Mouse (Mus musculus): ENCODE data around the gene Lcn12. TPM values are rescaled to one million over a fixed set of nuclear protein-coding genes. Genes with fewer than 3 reads are reported as not detected.

Lcn12 gene
- not detected in 2 replicates for polyA plus RNA-seq (2016; fragmentation: Nextera tagmentation; extraction: Ambion mirVana)

DNA sequence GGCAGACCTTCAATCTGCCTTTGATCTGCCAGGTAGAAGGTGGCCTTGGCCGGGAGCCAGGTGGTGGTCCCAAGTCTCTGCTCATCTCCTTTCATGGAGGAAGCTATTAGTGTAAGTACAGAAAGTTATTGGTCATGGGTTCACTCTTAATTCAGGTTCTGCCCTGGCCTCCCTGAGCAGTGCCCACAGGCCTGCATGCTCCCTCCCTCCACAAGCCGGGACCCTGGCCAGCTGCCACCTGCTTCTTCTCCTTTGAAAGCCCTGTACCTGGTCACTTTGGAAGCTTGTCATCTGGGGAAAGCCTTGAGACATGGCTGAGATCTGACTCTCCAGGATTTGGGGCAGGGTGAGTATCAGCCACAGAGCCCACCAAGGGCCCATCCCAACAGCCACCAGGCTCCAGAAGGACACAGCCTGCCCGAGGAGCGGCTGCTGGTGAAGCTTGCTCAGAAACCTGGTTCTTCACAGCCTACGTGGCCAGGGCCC, at the start of gene Lcn12:
Lcn12 (minus strand) TSS at position 436 of the 486 bp plus-strand sequence.
- no peaks in the 10 kb centered on the region for H3K27me3 ChIP-seq (ENCODE audit: poor library complexity, severe bottlenecking)
- DNase-seq (ENCODE audit: extremely low spot score, low spot score), result no peak
- no peaks in the 10 kb centered on the region for H3K9me3 ChIP-seq
- 89% methylated on average over 5 of the region's 5 CpGs for WGBS
- H3K4me1 ChIP-seq, result peaks cover 10% of the 10 kb centered on the region
- H3K27ac ChIP-seq, result no peak within 1 kb of the TSS
- H3K4me3 ChIP-seq, result no peak within 1 kb of the TSS
- H3K36me3 ChIP-seq (replicated peaks), result no peaks in the 10 kb centered on the region

DNA sequence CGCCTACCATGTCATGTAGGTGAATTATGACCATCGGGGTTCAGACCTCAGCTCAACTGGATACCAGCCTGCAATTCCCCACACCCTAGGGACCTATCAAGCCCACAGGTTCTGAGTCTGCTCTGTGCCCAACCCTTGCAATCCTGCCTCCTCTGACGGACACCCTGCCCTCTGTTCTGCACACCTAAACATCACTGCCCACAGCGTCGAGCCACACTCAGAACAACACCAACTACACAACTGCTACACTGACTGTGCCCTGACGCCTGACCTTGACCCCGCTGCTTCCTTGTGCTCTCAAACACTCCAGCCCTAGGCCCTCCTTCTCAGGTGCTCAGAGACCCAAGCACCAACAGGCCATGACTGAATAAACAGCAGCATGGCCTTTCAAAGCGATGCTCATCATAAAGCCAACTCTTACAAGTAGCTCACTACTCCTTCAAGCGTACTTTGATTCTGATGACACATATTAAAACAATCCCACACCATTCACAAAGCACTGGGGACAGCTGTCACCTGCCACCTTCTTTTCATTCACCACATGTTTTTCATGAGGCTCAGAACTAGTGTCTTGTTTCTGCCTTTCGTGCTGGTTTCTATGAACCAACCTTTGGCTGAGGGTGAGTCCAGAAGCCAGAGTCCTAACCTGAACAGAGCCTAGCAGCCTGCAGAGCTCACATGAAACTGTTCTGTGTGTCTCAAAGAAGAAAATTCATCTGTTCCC, 48.1 kb upstream of the Lcn12 start:
- Histone ChIP-seq H3K36me3 (replicated peaks) (peaks cover 50% of the 10 kb centered on the region), H3K27ac (no peak overlapping the region), H3K9me3 (no peaks in the 10 kb centered on the region), H3K4me3 (no peak overlapping the region), H3K27me3 (ENCODE audit: poor library complexity, severe bottlenecking) (no peaks in the 10 kb centered on the region), H3K4me1 (peaks cover 21% of the 10 kb centered on the region)
- DNase-seq (ENCODE audit: extremely low spot score, low spot score), result no peak
- 90% methylated on average over 10 of the region's 10 CpGs for WGBS

- no peak for DNase-seq (ENCODE audit: extremely low spot score, low spot score)
- WGBS, result 98% methylated on average over 4 of the region's 4 CpGs
- Histone ChIP-seq H3K27ac (no peak overlapping the region), H3K27me3 (ENCODE audit: poor library complexity, severe bottlenecking) (no peaks in the 10 kb centered on the region), H3K4me3 (no peak overlapping the region), H3K36me3 (replicated peaks) (peaks cover 62% of the 10 kb centered on the region), H3K9me3 (no peaks in the 10 kb centered on the region), H3K4me1 (peaks cover 11% of the 10 kb centered on the region)
Observed at GRCm38 (mm10) chr2:25540541-25540948, 46.8 kb upstream of the Lcn12 start.

- Histone ChIP-seq H3K36me3 (replicated peaks) (peaks cover 91% of the 10 kb centered on the region), H3K27me3 (ENCODE audit: poor library complexity, severe bottlenecking) (no peaks in the 10 kb centered on the region), H3K9me3 (no peaks in the 10 kb centered on the region), H3K27ac (no peak overlapping the region), H3K4me1 (peaks cover under 1% of the 10 kb centered on the region; the same call in 1 of the 2 replicates), H3K4me3 (no peak overlapping the region)
- WGBS, result 91% methylated on average over 8 of the region's 8 CpGs
- no peak for DNase-seq (ENCODE audit: extremely low spot score, low spot score)
Observed at GRCm38 (mm10) chr2:25536531-25536930, 42.8 kb upstream of the Lcn12 start.

- Histone ChIP-seq H3K4me1 (no peaks in the 10 kb centered on the region), H3K9me3 (no peaks in the 10 kb centered on the region), H3K4me3 (no peak overlapping the region), H3K27me3 (ENCODE audit: poor library complexity, severe bottlenecking) (no peaks in the 10 kb centered on the region), H3K36me3 (replicated peaks) (peaks cover 98% of the 10 kb centered on the region), H3K27ac (no peak overlapping the region)
- 97% methylated on average over 2 of the region's 2 CpGs for WGBS
- no peak for DNase-seq (ENCODE audit: extremely low spot score, low spot score)
Observed at GRCm38 (mm10) chr2:25534866-25535182, 41.1 kb upstream of the Lcn12 start.

- Histone ChIP-seq H3K27ac (no peak overlapping the region), H3K4me1 (no peaks in the 10 kb centered on the region), H3K4me3 (no peak overlapping the region), H3K36me3 (replicated peaks) (peaks cover 98% of the 10 kb centered on the region), H3K27me3 (ENCODE audit: poor library complexity, severe bottlenecking) (no peaks in the 10 kb centered on the region), H3K9me3 (no peaks in the 10 kb centered on the region)
- no peak for DNase-seq (ENCODE audit: extremely low spot score, low spot score)
- WGBS, result 95% methylated on average over 3 of the region's 3 CpGs
Observed at GRCm38 (mm10) chr2:25534178-25534865, 40.6 kb upstream of the Lcn12 start.

GRCm38 (mm10) chr2:25533707-25534106, 40.0 kb upstream of the Lcn12 start:
- Histone ChIP-seq H3K27ac (no peak overlapping the region), H3K27me3 (ENCODE audit: poor library complexity, severe bottlenecking) (no peaks in the 10 kb centered on the region), H3K4me1 (no peaks in the 10 kb centered on the region), H3K4me3 (no peak overlapping the region), H3K9me3 (no peaks in the 10 kb centered on the region), H3K36me3 (replicated peaks) (peaks cover 99% of the 10 kb centered on the region)
- DNase-seq (ENCODE audit: extremely low spot score, low spot score), result no peak
- 90% methylated on average over 2 of the region's 2 CpGs for WGBS

DNA sequence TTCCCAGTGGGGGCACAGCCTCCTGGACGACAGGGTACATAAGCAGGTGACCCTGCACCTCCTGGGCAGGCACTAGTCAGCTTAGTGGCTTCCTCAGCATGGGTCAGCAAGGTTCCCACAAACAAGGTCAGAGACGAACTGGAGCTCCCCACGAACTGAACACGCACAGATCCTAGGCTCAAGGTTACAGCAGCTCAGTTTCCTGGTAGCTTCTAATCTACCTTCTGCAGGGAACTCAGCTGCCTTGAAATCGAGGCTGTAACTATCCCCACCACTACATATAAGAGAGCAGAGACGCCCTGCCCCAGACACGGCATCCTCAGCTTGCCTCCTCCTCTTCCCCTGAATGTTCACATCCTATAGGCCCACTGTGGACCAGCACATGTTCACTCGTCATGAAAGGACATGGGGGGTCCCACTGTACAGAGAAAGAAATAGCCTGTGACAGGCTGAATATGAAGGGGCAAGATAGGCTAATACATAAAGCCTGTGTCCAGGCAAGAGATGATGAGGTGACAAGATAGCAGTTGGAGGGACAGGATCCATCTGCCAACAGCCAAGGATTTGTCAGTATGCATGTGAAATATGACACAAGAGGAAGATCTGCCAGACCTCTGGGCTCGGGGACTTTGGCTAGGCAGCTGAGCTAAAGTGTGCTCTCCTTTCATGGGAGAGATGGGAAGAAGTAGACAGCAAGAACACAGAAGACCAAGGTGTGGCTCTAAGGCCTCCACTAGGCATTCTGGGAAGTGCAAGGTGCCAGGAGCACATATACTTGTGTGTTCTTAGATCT, 33.0 kb upstream of the Lcn12 start:
- Histone ChIP-seq H3K4me1 (no peaks in the 10 kb centered on the region), H3K4me3 (no peak overlapping the region), H3K27ac (no peak overlapping the region), H3K36me3 (replicated peaks) (peaks cover 98% of the 10 kb centered on the region), H3K27me3 (ENCODE audit: poor library complexity, severe bottlenecking) (no peaks in the 10 kb centered on the region), H3K9me3 (no peaks in the 10 kb centered on the region)
- WGBS, result 95% methylated on average over 9 of the region's 9 CpGs
- DNase-seq (ENCODE audit: extremely low spot score, low spot score), result no peak

DNA sequence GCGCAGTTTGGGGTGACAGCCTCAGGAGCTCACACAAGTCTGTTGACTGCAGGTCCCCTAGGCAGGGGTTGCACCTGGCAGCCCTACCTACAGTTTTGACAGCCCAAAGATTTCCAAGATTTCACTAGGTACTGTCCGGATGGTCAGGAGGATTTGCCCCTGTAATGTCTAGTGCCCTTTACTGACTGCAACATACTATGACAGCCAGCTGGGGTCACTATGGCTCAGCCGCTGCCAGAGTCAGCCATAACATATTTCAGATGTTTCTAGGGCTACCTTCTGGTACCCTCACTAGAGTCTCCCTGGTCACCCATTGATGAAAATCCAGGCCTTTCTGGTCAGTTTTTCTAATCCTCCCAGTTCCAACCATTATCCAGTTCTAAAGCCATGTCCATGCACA, 16.2 kb upstream of the Lcn12 start:
- H3K27me3 ChIP-seq (ENCODE audit: poor library complexity, severe bottlenecking), result no peaks in the 10 kb centered on the region
- WGBS, result 75% methylated on average over 3 of the region's 3 CpGs

GRCm38 (mm10) chr2:25506964-25507363, 13.3 kb upstream of the Lcn12 start:
- H3K27me3 ChIP-seq (ENCODE audit: poor library complexity, severe bottlenecking), result no peaks in the 10 kb centered on the region
- no peak overlapping the region for H3K4me3 ChIP-seq
- H3K27ac ChIP-seq, result no peak overlapping the region
- H3K36me3 ChIP-seq (replicated peaks), result peaks cover 35% of the 10 kb centered on the region
- H3K4me1 ChIP-seq, result peaks cover 4% of the 10 kb centered on the region
- no peaks in the 10 kb centered on the region for H3K9me3 ChIP-seq
- no peak for DNase-seq (ENCODE audit: extremely low spot score, low spot score)
- 31% methylated on average over 5 of the region's 5 CpGs for WGBS

More for the DNA sequence above, 16.2 kb upstream of the Lcn12 start:
- H3K27ac ChIP-seq, result no peak overlapping the region
- no peak overlapping the region for H3K4me3 ChIP-seq
- DNase-seq (ENCODE audit: extremely low spot score, low spot score), result no peak
- H3K9me3 ChIP-seq, result no peaks in the 10 kb centered on the region
- peaks cover 12% of the 10 kb centered on the region for H3K36me3 ChIP-seq (replicated peaks)
- no peaks in the 10 kb centered on the region for H3K4me1 ChIP-seq

GRCm38 (mm10) chr2:25505860-25506259, 12.1 kb upstream of the Lcn12 start:
- no peaks in the 10 kb centered on the region for H3K27me3 ChIP-seq (ENCODE audit: poor library complexity, severe bottlenecking)
- 97% methylated on average over 4 of the region's 4 CpGs for WGBS
- H3K9me3 ChIP-seq, result no peaks in the 10 kb centered on the region
- H3K27ac ChIP-seq, result no peak overlapping the region
- peaks cover 35% of the 10 kb centered on the region for H3K36me3 ChIP-seq (replicated peaks)
- peaks cover 14% of the 10 kb centered on the region for H3K4me1 ChIP-seq
- no peak overlapping the region for H3K4me3 ChIP-seq
- DNase-seq (ENCODE audit: extremely low spot score, low spot score), result no peak

- H3K4me1 ChIP-seq, result peaks cover 18% of the 10 kb centered on the region
- H3K36me3 ChIP-seq (replicated peaks), result peaks cover 35% of the 10 kb centered on the region
- H3K9me3 ChIP-seq, result no peaks in the 10 kb centered on the region
- no peak for DNase-seq (ENCODE audit: extremely low spot score, low spot score)
- no peak overlapping the region for H3K4me3 ChIP-seq
- no peaks in the 10 kb centered on the region for H3K27me3 ChIP-seq (ENCODE audit: poor library complexity, severe bottlenecking)
- no peak overlapping the region for H3K27ac ChIP-seq
- WGBS, result 83% methylated on average over 1 of the region's 1 CpGs
Observed at GRCm38 (mm10) chr2:25505000-25505399, 11.3 kb upstream of the Lcn12 start.

DNA sequence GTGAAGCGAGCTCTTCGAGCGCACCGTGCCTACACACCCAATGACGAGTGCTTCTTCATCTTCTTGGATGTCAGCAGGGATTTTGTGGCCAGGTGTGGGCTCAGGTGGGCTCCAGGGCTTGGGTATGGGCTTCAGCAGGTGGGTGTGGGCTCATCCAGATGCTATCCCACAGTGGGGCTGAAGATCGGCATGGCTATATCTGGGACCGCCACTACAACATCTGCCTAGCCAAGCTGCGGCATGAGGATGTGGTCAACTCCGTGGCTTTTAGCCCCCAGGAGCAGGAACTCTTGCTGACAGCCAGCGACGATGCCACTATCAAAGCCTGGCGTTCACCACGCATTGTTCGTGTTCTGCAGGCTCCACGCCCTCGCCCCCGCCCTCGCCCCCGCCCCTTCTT, 10.8 kb upstream of the Lcn12 start:
- H3K9me3 ChIP-seq, result no peaks in the 10 kb centered on the region
- H3K27me3 ChIP-seq (ENCODE audit: poor library complexity, severe bottlenecking), result no peaks in the 10 kb centered on the region
- no peak overlapping the region for H3K4me3 ChIP-seq
- DNase-seq (ENCODE audit: extremely low spot score, low spot score), result no peak
- WGBS, result 96% methylated on average over 19 of the region's 19 CpGs
- H3K4me1 ChIP-seq, result peaks cover 23% of the 10 kb centered on the region
- peaks cover 35% of the 10 kb centered on the region for H3K36me3 ChIP-seq (replicated peaks)
- H3K27ac ChIP-seq, result no peak overlapping the region

All from forebrain, embryonic 10.5 days (tissue).